Mouse (Mus musculus) gastrocnemius, postnatal 10 days (tissue): ENCODE results near the gene Dhx38. TPM values are rescaled to one million over a fixed set of nuclear protein-coding genes. Genes with fewer than 3 reads are reported as not detected.

Experiments
- DNase-seq: peaks from one replicate; pipeline ENCODE4 v3.0.0; 2021; ENCODE audit warnings: mixed read lengths
- total RNA-seq, 2 experiments: library from RNA; stranded (reverse); gene quantifications; 2 replicates each; pipeline ENCODE4 v1.2.3; 2021

Dhx38 gene
- total RNA-seq, 2 experiments from 2014 or later, result 12.9 to 13.6 TPM

DNA sequence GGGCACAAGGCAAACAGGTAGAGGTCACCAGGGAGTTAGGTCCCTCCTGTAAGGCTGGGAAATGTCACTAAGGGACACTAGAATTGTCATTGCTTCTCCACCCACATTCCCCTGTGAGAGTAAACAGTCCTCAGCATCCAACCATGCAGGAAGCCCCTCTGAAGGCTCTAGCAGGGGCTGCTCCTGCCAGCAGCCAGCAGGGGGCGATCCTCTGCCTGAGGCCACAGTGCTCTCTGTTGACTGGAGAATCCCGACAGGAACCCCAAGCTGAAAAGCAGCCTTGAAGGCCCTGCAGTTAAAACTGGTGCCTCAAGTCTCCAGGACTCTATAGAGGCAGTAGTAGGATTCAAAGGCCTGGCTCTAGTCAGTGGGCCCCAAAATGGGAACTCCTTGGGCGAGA is 14.0 kb downstream of the Dhx38 start:
- peak; percentile 26 for DNase-seq

DNA sequence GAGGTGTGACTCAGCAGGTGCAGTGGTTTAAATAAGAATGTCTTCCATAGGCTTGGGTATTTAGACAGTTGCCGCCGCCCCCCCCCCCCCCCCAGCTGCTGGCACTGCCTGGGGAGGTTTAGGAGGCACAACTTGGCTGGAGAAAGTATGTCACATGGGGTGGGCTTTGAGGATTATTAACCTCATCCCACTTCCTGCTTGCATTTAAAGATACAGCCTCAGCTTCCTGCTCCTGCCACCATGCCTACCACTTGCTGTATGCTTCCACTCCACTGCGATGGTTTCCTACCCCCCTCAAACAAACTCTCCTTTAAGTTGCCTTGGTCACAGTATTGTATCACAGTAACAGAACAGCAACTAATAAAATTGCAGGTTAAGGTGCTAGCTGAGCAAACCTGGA is 21.6 kb downstream of the Dhx38 start:
- DNase-seq, result no peak

DNA sequence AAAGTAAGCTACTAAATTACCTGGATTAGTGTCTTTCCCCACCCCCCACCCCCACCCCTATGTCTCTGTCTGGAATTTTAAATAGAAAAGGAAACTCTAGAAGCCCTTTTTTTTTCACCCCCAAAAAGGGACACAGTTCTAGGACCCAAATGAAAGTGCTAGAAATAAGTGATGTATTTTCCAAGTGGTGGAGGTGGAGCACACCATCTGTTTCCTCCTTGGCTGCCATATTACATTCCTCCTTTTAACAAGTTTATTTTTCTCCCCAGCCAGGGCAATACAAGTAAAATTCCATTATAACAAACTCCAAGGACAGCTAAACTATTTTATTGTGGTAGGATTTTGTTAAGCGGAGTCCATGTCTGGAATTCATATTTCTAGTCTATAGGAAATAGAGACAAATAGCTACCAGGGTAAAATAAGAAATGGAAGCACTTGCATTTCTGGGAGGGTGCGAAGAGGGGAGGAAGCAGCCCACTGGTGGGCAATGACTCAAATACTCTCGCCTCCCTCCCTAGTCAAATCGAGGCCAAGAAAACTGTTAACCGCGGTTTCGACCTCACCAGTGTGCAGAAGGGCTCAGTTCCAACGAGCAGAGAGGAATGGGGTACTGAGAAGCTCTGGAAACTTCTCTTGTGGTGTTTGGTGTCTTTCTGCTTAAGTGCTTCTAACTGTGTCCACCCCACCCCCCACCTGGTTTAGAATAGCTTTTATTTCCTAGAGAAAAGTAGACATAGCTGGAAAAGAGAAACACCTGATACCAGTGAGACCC is 22.7 kb downstream of the Dhx38 start:
- no peak for DNase-seq

DNA sequence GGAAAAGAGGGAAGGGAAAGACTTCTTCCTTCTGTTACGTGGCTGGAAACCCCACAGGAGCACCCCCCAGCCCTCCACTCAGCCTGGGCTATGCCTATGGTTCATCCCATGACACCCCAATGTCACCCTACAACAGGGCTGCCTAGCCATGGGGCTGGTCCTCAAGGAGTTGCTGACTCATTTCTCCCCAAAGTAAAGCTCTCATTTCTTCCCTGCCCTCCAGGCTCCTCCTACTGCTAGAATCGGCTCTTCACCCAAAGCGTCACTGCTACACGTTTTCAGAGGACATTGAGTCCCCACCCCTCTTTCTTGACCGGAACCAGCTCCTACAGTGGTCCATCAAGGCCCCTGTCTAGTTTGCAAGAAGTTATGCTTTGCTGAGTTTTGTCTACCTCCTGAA is 23.5 kb downstream of the Dhx38 start:
- no peak for DNase-seq

DNA sequence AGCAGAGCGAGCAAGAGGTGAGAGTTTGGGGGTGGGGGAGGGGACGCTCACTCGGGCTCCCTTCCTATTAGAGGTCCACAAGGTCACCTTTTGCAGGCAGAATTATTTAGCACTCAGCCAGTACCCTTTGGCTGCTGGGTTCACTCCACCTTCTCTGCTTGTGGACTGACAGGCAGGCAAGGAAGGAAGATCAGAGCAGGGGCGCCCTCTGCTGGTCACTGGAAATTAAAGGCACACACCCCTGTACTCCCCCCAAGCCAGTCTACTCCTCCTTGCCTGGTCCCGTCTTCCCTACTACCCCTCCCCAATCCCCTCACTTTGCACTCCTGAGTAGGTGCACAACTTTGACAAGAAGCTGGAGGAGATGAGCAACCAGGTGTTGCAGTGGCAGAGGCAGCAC is 29.0 kb downstream of the Dhx38 start:
- peak; percentile 82 for DNase-seq

DNA sequence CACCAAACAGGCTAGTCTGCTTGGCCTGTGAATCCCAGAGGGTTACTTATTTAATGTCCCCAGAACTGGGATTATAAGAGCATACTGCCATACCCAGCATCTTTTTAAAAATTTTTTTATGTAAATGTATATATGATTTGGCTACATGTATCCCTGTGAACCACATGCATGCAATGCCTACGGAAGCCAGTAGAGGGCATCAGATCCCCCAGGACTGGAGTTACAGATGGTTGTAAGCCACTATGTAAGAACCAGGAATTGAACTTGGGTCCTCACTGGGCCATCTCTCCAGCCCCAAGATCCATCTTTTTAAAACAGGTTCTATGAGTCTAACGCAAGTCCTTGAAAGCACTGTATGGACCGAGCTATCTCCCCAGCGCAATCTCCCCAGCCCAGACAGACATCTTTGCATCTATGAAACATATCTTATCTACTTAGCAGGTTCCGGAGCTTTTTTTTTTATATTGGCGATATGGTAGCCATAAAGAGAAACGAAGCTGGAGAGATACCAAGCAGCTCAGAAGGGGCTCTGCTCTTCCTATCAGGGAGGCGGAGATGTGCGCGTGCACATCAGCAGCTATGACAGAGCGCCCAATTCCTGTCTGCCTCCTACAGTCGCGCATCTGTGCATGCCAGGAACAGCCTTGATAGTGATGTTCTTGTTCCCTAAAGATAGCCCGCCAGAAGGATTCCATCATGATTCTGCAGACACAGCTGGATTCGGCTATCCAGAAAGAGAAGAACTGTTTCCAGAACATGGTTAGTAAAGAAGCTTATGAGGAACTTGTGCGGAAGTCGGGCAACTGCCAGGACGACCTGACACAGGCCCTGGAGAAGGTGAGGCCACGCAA is 30.3 kb downstream of the Dhx38 start:
- no peak for DNase-seq

GRCm38 (mm10) chr8:109524008-109524407 is 41.7 kb downstream of the Dhx38 start:
- DNase-seq, result no peak

GRCm38 (mm10) chr8:109505560-109505959 is 60.1 kb downstream of the Dhx38 start:
- DNase-seq, result no peak

DNA sequence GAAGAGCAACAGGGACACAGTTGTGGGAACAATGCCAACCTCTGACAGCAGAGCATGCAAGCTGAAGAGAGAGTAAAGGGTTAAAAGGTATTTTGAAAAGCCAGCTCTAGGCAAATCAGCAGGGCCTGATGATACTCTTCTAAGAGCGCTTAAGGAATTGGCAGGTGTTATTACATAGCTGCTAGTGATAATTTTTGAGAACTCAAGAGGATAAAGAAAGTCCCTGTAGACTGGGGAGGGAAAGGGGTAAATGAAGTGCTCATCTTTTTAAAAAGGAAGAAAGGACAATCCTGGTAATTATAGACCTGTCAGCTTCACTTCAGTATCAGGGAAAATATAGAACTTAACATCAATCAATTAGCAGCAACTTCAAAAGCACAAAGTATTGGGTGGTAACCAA is 62.1 kb downstream of the Dhx38 start:
- DNase-seq, result no peak

DNA sequence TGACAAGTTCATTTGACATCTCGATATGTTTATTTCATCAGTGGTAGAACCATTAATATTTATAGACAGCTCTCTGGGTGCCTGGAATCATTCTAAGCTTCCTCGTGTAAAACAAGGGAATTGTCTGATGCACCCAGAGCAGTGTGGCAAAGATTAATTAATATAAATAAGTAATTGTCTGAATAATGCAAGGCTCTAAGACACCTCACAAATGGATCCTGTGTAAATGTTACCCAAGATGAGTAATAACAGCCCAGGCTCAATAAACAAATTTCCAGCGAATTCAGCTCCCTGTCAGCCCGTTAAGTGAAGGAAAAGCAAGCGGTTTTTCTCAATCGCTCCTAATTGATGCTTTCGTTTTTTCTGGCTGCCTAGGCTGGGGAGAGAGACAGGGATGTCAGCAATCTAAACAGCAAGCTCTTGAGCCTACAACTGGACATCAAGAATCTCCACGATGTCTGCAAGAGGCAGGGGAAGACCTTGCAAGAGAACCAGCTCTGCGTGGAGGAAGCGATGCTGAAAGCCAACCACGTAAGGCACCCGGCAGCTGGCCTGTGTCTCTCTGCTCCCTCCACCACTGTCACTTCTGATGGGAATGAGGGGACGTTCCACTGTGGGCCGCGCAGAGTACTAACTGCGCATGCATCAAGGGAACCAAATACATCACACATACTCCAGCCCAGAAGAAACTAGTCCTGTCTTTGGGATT is 66.5 kb downstream of the Dhx38 start:
- no peak for DNase-seq

Other genes with a start within 250 kb of the Dhx38 start
- not detected for gene Pmfbp1, start 71.8 kb downstream of the Dhx38 start, total RNA-seq
- 1 to 10 TPM; 6.9 to 7.7 TPM for gene Txnl4b, start within 50 bp of the Dhx38 start, total RNA-seq
- gene Hp, start 13.3 kb upstream of the Dhx38 start, total RNA-seq, result 1 to 10 TPM; 8.3 to 9.7 TPM
- gene Dhodh, start 42.8 kb upstream of the Dhx38 start, total RNA-seq, result 10 to 100 TPM; 13.1 to 13.4 TPM
- gene Pkd1l3, start 48.7 kb upstream of the Dhx38 start, total RNA-seq, result under 1 TPM in 1 of 2 experiments, not detected in 1; 0.23 TPM
- gene Ist1, start 127.4 kb upstream of the Dhx38 start, total RNA-seq, result 10 to 100 TPM; 32.3 to 40.7 TPM
- gene Zfp821, start 139.7 kb upstream of the Dhx38 start, total RNA-seq, result 1 to 10 TPM; 7.5 to 9.5 TPM
- gene Atxn1l, start 171.9 kb upstream of the Dhx38 start, total RNA-seq, result 10 to 100 TPM; 25.1 to 25.4 TPM
- 10 to 100 TPM; 34.8 to 42.5 TPM for gene Ap1g1, start 212.7 kb upstream of the Dhx38 start, total RNA-seq